Mouse (Mus musculus) layer of hippocampus, adult 8-10 months (tissue): ENCODE results near the gene Hdac6. TPM values are rescaled to one million over a fixed set of nuclear protein-coding genes. Genes with fewer than 3 reads are reported as not detected.
"Not testable (repeated sequence)": the region's sequence is repeated elsewhere in the genome, so short reads cannot be mapped to it uniquely, and the experiment has no call there.

Source experiments
- DNase-seq, 2 experiments: peaks; one replicate each; pipeline ENCODE4 v3.0.0; 2022; ENCODE audit warnings: low spot score in 2 of 2
- total RNA-seq, 4 experiments: library from RNA; stranded (reverse); gene quantifications; 2 replicates each; pipeline ENCODE4 v1.2.4; 2022

Gene Hdac6
- total RNA-seq, 4 experiments from 2014 or later = 45.6 to 50.1 (median 47.6) TPM

DNA sequence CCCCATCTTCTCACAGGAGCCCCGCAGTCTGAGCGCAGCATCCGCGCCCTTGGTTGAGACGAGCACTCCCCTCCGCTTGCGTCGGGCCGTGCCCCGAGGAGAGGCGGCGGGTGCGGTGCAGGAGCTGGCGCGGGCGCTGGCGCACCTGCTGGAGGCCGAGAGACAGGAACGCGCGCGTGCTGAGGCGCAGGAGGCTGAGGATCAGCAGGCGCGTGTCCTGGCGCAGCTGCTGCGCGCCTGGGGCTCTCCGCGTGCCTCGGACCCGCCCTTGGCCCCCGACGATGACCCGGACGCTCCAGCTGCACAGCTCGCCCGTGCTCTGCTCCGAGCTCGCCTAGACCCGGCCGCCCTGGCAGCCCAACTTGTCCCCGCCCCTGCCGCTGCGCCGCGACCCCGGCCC is 25.7 kb downstream of the Hdac6 start:
- no peak for DNase-seq

DNA sequence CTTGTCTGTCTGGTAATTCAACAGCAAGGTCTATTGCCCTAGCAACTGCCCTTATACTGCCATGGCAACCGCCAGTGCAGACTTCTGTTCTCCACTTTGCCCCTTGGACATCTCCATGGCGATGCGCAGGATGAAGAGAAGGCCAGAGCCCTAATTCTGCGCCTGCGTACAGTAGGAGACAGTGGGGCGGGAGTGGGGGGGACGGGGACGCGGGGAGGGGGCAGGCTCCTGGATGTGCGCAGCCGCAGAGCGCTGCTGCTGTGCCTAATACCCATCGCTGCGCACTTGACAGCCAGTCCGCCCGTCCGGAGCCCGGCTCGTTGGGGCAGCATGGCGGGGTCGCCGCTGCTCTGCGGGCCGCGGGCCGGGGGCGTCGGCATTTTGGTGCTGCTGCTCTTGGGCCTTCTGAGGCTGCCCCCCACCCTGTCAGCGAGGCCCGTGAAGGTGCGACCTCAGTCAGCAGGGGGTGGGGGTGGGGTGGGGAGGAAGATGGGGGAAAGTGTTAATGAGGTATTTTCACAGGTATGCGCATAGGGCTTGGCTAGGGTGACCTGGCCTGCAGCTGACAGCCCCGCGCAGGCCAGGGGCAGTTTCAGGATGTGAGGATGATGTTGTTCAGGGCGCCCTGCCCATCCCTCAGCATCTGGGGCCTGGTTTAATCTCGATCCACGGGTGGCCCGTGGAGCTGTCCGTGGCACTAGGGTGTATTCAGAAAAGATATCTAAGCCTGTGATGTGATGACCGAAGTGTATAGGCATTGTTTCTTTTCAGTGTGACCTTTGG is 27.9 kb downstream of the Hdac6 start, which contains the start of gene Pcsk1n:
Pcsk1n (plus strand) TSS at position 222 of the 783 bp plus-strand sequence.
- peak; percentile 38 to 57 for DNase-seq

DNA sequence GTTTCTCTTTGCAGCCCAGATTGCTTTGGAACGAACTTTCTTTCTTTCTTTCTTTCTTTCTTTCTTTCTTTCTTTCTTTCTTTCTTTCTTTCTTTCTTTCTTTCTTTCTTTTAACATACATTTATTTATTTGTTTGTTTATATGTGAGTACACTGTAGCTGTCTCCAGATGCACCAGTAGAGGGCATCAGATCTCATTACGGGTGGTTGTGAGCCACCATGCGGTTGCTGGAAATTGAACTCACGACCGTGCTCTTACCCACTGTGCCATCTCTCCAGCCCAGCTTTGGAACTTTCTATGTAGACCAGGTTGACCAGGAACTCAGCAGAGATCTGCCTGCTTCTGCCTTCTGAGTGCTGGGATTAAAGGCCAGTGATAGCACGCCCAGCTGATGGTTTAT is 29.7 kb downstream of the Hdac6 start:
- not testable (repeated sequence) for DNase-seq

DNA sequence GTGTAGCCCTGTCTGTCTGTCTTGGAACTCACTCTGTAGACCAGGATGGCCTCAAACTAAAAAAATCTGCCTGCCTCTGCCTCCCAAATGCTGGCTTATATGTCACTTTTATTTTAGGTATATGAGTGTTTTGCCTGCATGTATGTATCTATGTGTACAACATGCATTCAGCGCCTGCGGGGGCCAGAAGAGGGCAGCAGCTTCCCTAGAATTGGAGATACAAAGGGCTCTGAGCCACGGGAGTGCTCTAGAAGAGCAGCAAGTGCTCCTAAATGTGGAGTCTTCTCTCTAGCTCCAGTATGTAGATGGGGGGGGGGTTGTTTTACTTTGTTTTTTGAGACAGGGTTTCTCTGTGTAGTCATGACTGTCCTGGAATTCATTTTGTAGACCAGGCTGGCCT is 32.0 kb downstream of the Hdac6 start:
- DNase-seq = not testable (repeated sequence)

DNA sequence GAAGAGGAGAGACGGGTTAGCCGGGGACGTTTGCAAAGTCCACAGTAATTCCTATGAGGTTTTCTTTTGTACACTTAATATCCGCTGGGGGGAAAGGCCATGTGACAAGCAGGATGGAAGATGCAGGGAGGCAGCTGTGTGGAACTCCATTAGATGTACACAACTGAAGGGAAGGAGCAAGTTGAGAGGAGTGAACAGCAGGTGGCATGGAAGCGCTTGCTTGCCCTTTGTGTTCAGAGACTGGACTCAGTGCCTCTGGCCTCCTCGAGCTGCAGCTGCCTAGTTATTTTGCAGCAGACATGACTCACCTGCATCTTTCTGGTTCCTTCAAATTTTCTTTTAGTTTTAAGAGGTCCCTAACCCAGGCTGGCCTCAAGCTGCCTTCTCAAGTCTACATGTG is 37.2 kb downstream of the Hdac6 start:
- no peak for DNase-seq

DNA sequence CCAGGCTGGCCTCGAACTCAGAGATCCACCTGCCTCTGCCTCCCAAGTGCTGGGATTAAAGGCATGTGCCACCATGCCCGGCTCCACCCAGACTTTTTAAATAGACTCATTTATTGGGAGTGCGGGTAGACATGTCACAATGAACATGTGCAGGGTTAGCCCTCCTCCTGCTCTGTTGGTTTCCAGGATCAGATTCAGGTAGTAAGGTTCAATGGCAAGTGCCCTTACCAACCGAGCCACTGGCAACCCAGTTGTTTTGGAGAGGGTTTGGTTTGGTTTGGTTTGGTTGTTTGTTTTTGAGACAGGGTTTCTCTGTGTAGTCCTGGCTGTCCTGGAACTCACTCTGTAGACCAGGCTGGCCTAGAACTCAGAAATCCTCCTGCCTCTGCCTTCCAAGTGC is 38.4 kb downstream of the Hdac6 start, which contains the start of gene Gm10490:
Gm10490 (plus strand) TSS at position 301 of the 400 bp plus-strand sequence.
- DNase-seq = not testable (repeated sequence)

DNA sequence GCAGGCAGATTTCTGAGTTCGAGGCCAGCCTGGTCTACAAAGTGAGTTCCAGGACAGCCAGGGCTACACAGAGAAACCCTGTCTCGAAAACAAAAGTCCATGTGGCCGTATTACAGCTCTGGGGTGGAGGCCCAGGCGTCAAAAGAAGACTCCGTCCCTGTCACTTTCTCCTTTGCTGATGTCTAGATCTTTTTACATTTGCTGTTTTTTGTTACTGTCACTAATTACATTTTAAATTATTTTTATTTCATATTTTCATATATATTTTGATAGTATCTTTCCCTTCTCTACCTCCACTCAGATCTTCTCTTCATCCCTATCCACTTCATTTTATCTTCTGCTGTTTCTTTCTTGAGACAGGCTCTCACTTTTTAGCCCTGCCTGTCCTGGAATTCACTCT is 40.0 kb downstream of the Hdac6 start, which contains the start of gene Gm10491:
Gm10491 (minus strand) TSS at position 101 of the 400 bp plus-strand sequence.
- DNase-seq = no peak

DNA sequence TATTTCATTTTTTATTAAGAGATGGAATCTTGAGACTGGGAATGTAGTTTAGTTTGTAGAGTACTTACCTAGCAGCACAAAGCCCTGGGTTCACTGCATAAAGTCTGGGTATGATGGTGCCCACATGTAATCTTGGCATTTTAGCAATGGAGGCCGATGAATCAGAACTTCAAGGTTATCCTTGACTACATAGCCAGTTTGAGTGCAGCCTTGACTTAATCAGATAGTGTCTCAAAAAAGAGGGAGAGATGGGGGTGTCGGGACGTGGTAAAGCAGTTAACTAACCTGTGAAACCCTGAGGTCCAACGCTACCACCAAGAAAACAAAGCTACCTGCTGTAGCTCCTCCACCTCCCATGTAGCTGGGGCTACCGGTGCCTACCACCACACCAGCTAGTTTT is 43.2 kb downstream of the Hdac6 start:
- DNase-seq = no peak

DNA sequence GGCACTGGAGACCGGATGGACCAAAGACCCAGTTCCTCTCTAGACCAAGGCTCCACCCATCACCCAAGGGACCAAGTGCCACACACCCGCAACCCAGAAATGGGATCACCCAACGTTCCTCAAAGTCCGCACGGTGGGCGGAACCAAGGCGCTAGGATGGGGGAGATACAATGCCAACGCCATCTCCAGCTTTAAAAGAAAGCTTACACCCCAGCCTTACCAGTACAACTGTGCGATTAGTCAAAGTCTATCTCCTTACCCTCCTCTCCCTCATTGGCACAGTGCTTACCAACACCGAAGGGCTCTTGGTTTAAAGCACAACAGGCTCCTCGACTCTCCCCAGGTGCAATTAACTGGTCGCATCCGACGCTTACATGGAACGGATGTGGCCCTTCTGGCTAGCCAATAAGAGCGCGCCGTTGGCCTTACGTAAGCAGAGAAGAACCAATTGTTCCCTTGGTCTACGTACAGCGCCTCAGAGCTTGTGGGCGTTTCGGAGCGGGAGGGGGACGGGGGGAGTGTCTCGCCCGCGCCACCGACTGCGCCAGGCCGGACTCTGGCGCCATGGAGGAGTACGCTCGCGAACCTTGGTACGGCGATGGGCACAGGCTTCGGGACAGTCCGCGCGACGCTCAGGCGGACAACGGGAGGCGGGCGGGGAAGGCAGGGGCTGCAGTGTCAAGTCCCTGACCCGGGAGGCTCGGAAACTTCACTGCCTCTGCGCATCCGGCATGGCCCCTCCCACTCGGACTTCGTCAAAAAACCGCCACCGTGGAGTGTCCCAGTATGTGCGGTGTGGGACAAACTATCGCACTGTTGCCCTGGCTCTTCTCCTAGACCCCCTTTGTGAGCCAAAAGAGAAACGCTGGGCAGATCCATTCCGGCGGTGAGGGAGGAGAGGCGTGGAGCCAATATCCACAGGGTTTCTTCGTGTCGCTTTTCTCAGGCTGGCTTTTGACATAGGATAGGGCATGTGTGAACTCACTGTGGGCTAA is 48.5 kb downstream of the Hdac6 start, which contains the start of the genes Pqbp1 and Timm17b:
Pqbp1 (minus strand) TSS at position 390 of the 995 bp plus-strand sequence.
Timm17b (plus strand) TSS at position 478 of the 995 bp plus-strand sequence.
- peak; percentile 86 to 91 for DNase-seq

DNA sequence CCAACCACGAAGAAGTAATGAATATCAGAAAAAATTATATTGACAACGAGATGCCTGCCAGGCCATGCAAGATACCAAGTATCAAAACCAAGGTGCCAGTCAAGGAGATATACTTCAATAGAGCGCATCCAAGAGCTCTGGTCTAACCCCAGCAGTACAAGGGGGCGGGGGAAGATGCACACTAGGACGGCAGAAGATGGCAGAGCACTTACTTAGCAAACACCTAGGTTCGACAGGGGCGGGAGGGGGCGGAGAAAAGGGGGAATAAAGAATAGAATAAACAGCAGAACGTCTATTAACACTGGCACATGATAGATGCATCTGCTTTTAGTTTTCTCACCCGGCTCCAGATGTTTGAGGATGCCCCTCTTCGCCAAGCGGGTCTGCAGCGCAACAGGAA is 49.5 kb downstream of the Hdac6 start:
- no peak for DNase-seq

DNA sequence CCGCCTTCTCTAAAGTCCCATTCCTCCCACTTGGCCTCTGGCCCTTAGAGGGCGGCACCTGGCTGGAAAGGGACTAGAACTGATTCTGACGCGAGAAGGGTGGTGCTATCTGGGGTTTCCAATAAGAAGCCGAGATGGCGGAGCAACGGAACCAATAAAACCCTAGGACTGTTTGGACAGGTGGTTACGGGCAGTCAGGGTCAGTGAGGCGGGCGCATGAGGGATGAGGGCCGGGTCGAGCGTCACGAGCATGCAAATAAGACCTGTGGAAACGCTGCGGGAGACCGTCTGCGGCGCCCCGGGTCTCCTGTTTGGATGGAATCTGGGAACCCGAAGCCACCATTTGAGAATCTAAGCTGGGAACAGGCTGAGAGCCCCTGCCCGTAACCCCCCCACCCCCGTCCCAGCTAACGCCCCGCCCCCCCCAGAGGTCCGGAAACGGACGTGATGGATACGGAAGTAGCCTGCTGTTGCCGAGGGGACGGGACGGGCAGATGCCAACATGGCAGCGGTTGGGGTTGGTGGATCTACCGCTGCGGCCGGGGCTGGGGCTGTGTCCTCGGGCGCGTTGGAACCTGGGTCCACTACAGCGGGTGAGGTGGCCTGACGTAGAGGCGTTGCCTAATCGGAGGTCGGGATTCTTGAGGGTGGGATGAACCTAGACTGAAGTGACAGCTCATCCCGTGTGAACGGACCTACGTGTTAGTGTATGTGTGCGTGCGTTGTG is 63.7 kb downstream of the Hdac6 start, which contains the start of gene Slc35a2:
Slc35a2 (plus strand) TSS at position 188 of the 727 bp plus-strand sequence.
- DNase-seq = peak; percentile 72 to 87

Other genes with a start within 250 kb of the Hdac6 start
- 10 to 100 TPM; 55.6 to 68.4 (median 62.7) TPM for gene Wdr45, start 233.6 kb downstream of the Hdac6 start, total RNA-seq
- not detected for gene Gm45208, start 225.6 kb downstream of the Hdac6 start, total RNA-seq
- gene Praf2, start 219.4 kb downstream of the Hdac6 start, total RNA-seq = 100 to 1,000 TPM in 2 of 4 experiments, 10 to 100 TPM in 2; 90.4 to 101 (median 96.8) TPM
- gene Ccdc120, start 197.0 kb downstream of the Hdac6 start, total RNA-seq = 10 to 100 TPM; 12.4 to 21.4 (median 17.2) TPM
- gene Tfe3, start 185.3 kb downstream of the Hdac6 start, total RNA-seq = 10 to 100 TPM; 31.8 to 34.9 (median 32.7) TPM
- 100 to 1,000 TPM in 3 of 4 experiments, 10 to 100 TPM in 1; 97.8 to 120 (median 109) TPM for gene Gripap1, start 158.1 kb downstream of the Hdac6 start, total RNA-seq
- gene Kcnd1, start 125.6 kb downstream of the Hdac6 start, total RNA-seq = 10 to 100 TPM in 2 of 4 experiments, 1 to 10 TPM in 2; 8.8 to 11.8 (median 10.1) TPM
- 10 to 100 TPM; 72.4 to 77.1 (median 75.7) TPM for gene Otud5, start 106.5 kb downstream of the Hdac6 start, total RNA-seq
- gene Pim2, start 69.6 kb downstream of the Hdac6 start, total RNA-seq = 10 to 100 TPM; 41.3 to 61.5 (median 50.7) TPM
- gene Slc35a2, start 63.9 kb downstream of the Hdac6 start, total RNA-seq = 10 to 100 TPM; 39.3 to 50.9 (median 41.9) TPM
- 10 to 100 TPM; 65.0 to 82.0 (median 75.3) TPM for gene Pqbp1, start 48.6 kb downstream of the Hdac6 start, total RNA-seq
- 10 to 100 TPM; 19.6 to 33.3 (median 25.4) TPM for gene Timm17b, start 48.5 kb downstream of the Hdac6 start, total RNA-seq
- gene Gm10491, start 40.1 kb downstream of the Hdac6 start, total RNA-seq = not detected
- gene Gm10490, start 38.3 kb downstream of the Hdac6 start, total RNA-seq = not detected
- gene Pcsk1n, start 28.1 kb downstream of the Hdac6 start, total RNA-seq = 100 to 1,000 TPM; 321 to 373 (median 344) TPM
- gene Eras, start 19.3 kb downstream of the Hdac6 start, total RNA-seq = not detected
- not detected for gene Gata1, start 30.2 kb upstream of the Hdac6 start, total RNA-seq
- gene Glod5, start 70.6 kb upstream of the Hdac6 start, total RNA-seq = not detected
- 10 to 100 TPM; 18.1 to 28.6 (median 23.6) TPM for gene Suv39h1, start 126.9 kb upstream of the Hdac6 start, total RNA-seq
- 1 to 10 TPM in 3 of 4 experiments, under 1 TPM in 1; 0.83 to 4.5 (median 2.4) TPM for gene Was, start 142.6 kb upstream of the Hdac6 start, total RNA-seq
- gene Wdr13, start 185.0 kb upstream of the Hdac6 start, total RNA-seq = 100 to 1,000 TPM; 188 to 218 (median 204) TPM
- 100 to 1,000 TPM; 111 to 215 (median 130) TPM for gene Rbm3, start 198.0 kb upstream of the Hdac6 start, total RNA-seq
- 10 to 100 TPM; 12.4 to 13.5 (median 12.6) TPM for gene Tbc1d25, start 228.3 kb upstream of the Hdac6 start, total RNA-seq
- 10 to 100 TPM; 27.5 to 38.5 (median 33.2) TPM for gene Ebp, start 245.6 kb upstream of the Hdac6 start, total RNA-seq